Mouse (Mus musculus) layer of hippocampus, adult 9-11 months (tissue): Measurements from ENCODE around the gene Olfr736.

ENCODE experiments used
- DNase-seq: peaks from one replicate; pipeline ENCODE4 v3.0.0; 2022

Gene Olfr736

DNA sequence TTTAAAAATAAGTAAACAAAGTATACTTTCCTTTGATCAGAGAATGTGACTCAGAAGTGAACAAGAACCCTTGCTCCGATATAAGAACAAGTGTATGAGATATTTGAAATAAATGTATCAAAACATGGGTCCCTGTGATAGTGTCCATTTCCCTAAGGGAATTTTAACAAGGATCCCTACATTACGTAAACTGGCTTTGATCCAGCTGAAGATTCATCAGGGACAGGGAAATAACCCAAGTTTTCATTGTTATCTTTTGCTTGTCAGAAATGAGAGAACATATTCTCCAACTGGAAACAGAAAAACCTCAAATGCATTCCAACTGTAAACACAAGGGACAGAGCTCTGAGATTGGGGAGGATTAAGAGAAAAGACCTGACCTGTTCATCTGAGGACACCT lies at the start of gene Olfr736:
Olfr736 (plus strand) TSS at position 301 of the 400 bp plus-strand sequence.
- no peak for DNase-seq

DNA sequence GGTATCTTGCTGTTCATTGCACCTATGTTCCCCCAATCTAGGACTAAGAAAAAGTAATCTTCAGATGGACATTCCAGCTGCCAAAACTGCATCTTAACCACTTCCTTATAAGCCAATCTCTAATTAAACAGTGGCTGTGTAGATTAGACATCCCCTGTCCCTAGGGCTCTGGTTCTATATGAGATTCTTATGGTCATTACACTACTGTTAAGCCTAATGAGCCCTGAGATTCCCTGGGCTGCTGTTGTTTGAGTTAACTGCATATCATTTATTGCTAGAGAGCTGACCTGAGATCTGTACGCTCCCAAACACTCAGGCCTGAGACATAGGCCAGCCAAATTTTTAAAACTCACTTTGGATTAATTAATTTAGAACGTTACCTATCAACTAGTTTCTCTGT lies 32.2 kb upstream of the Olfr736 start, which contains the start of gene Olfr735:
Olfr735 (minus strand) TSS at position 77 of the 400 bp plus-strand sequence.
- DNase-seq, result no peak

- no peak for DNase-seq
These were observed 28.5 kb upstream of the Olfr736 start for GRCm38 (mm10) chr14:50352438-50352837.

GRCm38 (mm10) chr14:50356725-50357124 lies 24.2 kb upstream of the Olfr736 start:
- no peak for DNase-seq

- no peak for DNase-seq
These were observed 23.4 kb upstream of the Olfr736 start, which contains the start of gene Tlr11 for GRCm38 (mm10) chr14:50357593-50357992. Tlr11 (plus strand) TSS chr14:50357914.

GRCm38 (mm10) chr14:50360480-50360879 lies 20.5 kb upstream of the Olfr736 start:
- no peak for DNase-seq

DNA sequence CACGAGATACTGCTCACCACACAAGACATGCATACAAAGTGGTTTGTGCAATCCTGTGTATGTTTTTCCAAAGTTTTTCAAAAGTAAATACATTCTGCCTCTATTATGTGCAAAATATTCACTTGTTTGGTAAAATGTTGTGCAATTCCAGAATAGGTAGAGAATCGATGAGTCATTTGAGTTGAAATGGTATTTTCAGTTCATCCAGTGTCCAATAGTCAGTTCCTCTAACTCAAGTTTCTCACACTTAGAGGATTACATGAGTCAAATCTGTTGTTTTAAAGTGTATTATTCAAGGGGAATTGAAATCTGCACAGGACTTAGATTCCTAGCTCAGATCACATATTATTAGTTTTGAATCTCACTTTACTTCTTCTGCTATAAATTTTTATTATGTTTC lies 17.4 kb upstream of the Olfr736 start:
- no peak for DNase-seq

DNA sequence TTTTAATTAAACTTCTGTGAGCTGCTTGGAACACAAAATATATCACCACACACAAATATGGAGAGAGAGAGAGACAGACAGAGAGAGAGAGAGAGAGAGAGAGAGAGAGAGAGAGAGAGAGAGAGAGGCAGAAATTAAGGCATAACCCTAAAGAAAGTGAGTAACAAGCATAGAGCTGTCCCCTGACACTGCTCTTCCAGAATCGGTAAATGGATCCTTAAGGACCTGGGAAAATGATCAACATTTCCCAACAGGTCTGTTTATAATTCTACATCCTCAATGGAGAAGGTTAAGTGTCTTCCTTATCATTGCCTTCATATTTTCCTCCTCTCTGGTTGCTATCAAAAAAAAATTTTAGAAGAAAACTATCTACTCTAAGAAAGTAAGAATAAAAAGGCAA lies 26.3 kb downstream of the Olfr736 start, which contains the start of gene Olfr738:
Olfr738 (plus strand) TSS at position 301 of the 400 bp plus-strand sequence.
- DNase-seq, result no peak

GRCm38 (mm10) chr14:50418326-50418725 lies 37.4 kb downstream of the Olfr736 start, which contains the start of gene Olfr739:
Olfr739 (plus strand) TSS chr14:50418626.
- DNase-seq, result no peak
